Comparison of ENCODE assay signal across 9 mouse cellular contexts in genomic region chr12:86911482-86911931, GRCm38 (mm10). TPM values are rescaled to one million over a fixed set of nuclear protein-coding genes. Genes with fewer than 3 reads are reported as not detected.
DNase-seq lines count a peak whose midpoint lies in the region; ATAC-seq and TF ChIP-seq lines count a peak whose summit lies in the region.
"Had no signal": no experiment of that assay in that cellular context is flagged by ENCODE, and none has a peak within 500 bp of the region (broad histone marks: within the 10 kb centered on the region; RNA-seq: fewer than 3 reads in every experiment).

No protein-coding gene starts in this region.

- H3K4me1 ChIP-seq in intestine, embryonic 14.5 days (replicated peaks; ENCODE audit: control insufficient read depth, insufficient read depth, low read length), result peaks cover 21% of the 10 kb centered on the region
- 0 out of 2 replicates have a peak, but pooled peaks cover 3% of the 10 kb centered on the region for H3K4me1 ChIP-seq in intestine, postnatal 0 days (replicated peaks; ENCODE audit: control insufficient read depth, insufficient read depth, low read length)
- peaks cover 51% of the 10 kb centered on the region for H3K4me1 ChIP-seq in forebrain, embryonic 10.5 days

- no peak overlapping the region for H3K4me3 ChIP-seq in intestine, embryonic 14.5 days (ENCODE audit: low read depth, low read length)
- H3K4me3 ChIP-seq in intestine, postnatal 0 days (ENCODE audit: low read depth, low read length), result no peak overlapping the region
- 0 out of 2 replicates have a peak overlapping the region, but pooled peaks have one; percentile 2 for H3K4me3 ChIP-seq in forebrain, embryonic 10.5 days

- no peak overlapping the region for H3K4me2 ChIP-seq in intestine, embryonic 14.5 days (ENCODE audit: low read length)
- no peak overlapping the region for H3K4me2 ChIP-seq in intestine, postnatal 0 days (replicated peaks; ENCODE audit: low read depth)

- ATAC-seq in intestine, embryonic 14.5 days (replicated peaks; ENCODE audit: low FRiP score, low TSS enrichment, low read depth), result peak; percentile 44
- ATAC-seq in intestine, postnatal 0 days, result no peak
- no peak for ATAC-seq in monocyte, adult 5-6 weeks (replicated peaks; ENCODE audit: insufficient number of reproducible peaks, low FRiP score, low TSS enrichment, poor library complexity, severe bottlenecking)

- H3K36me3 ChIP-seq in intestine, embryonic 14.5 days (ENCODE audit: control insufficient read depth, insufficient read depth, low read length), result no peaks in the 10 kb centered on the region
- no peaks in the 10 kb centered on the region for H3K36me3 ChIP-seq in intestine, postnatal 0 days (ENCODE audit: control insufficient read depth, insufficient read depth)
- H3K36me3 ChIP-seq in forebrain, embryonic 10.5 days (replicated peaks), result no peaks in the 10 kb centered on the region
- H3K36me3 ChIP-seq: G1E had no signal

- peak; percentile 70 for DNase-seq in intestine, embryonic 14.5 days (ENCODE audit: low spot score)
- peak; percentile 30 for DNase-seq in forebrain, embryonic 10.5 days (ENCODE audit: extremely low spot score, low spot score)
- peak; percentile 60 to 68 for DNase-seq in layer of hippocampus, postnatal 25 days (ENCODE audit: extremely low spot score in 1 of 2, low spot score in 1 of 2)
- peak; percentile 95 for DNase-seq in retina, postnatal 1 day
- no peak for DNase-seq in ovary, adult 18-20 months (ENCODE audit: low spot score)
- no peak for DNase-seq in thymus, postnatal 36 days

- no peaks in the 10 kb centered on the region for H3K9me3 ChIP-seq in intestine, embryonic 14.5 days (ENCODE audit: control insufficient read depth, low read length)
- H3K9me3 ChIP-seq in intestine, postnatal 0 days (ENCODE audit: control insufficient read depth), result no peaks in the 10 kb centered on the region
- no peaks in the 10 kb centered on the region for H3K9me3 ChIP-seq in forebrain, embryonic 10.5 days
- H3K9me3 ChIP-seq: G1E had no signal

- no peak overlapping the region for H3K9ac ChIP-seq in intestine, embryonic 14.5 days (ENCODE audit: low read length)
- H3K9ac ChIP-seq in intestine, postnatal 0 days (ENCODE audit: low read depth, low read length), result no peak overlapping the region

- H3K27me3 ChIP-seq in intestine, embryonic 14.5 days (replicated peaks; ENCODE audit: control insufficient read depth, insufficient read depth, low read length), result no peaks in the 10 kb centered on the region
- no peaks in the 10 kb centered on the region for H3K27me3 ChIP-seq in intestine, postnatal 0 days (replicated peaks; ENCODE audit: control insufficient read depth, insufficient read depth, low read length)
- H3K27me3 ChIP-seq in forebrain, embryonic 10.5 days (ENCODE audit: poor library complexity, severe bottlenecking), result peaks cover 70% of the 10 kb centered on the region

- WGBS in intestine, embryonic 14.5 days, result 46% methylated on average over 10 of the region's 10 CpGs
- 43% methylated on average over 10 of the region's 10 CpGs for WGBS in intestine, postnatal 0 days
- WGBS in forebrain, embryonic 10.5 days, result 51% methylated on average over 10 of the region's 10 CpGs

- no peak for TF ChIP-seq CTCF in intestine, postnatal 0 days (IDR thresholded peaks at IDR 0.05; ENCODE audit: low read depth)

- no peak overlapping the region for H3K27ac ChIP-seq in intestine, embryonic 14.5 days (ENCODE audit: low read depth)
- no peak overlapping the region for H3K27ac ChIP-seq in intestine, postnatal 0 days (ENCODE audit: low read depth, low read length)
- peak overlapping the region; percentile 73 for H3K27ac ChIP-seq in forebrain, embryonic 10.5 days

RNA-seq across cellular contexts. Expression of gene Irf2bpl, which starts 26.9 kb away (rescaled TPM):
- polyA plus RNA-seq in intestine, embryonic 14.5 days (2014; fragmentation: Nextera tagmentation; extraction: Ambion mirVana), result 16.3 and 18.4 TPM in 2 replicates
- 10.0 and 10.7 TPM in 2 replicates for polyA plus RNA-seq in intestine, postnatal 0 days (2015; fragmentation: Nextera tagmentation; extraction: Ambion mirVana)
- polyA plus RNA-seq in forebrain, embryonic 10.5 days (2016; fragmentation: Nextera tagmentation; extraction: Ambion mirVana), result 20.5 and 22.6 TPM in 2 replicates
- total RNA-seq in layer of hippocampus, postnatal 25 days (2021), result 10 to 100 TPM; 68.0 to 70.8 TPM
- total RNA-seq in monocyte, adult 5-6 weeks (2017), result 15.1 to 32.7 TPM (median 18.2 TPM) in 3 replicates

RNA-seq across cellular contexts. Expression of gene Cipc, which starts 35.3 kb away (rescaled TPM):
- polyA plus RNA-seq in intestine, embryonic 14.5 days (2014; fragmentation: Nextera tagmentation; extraction: Ambion mirVana), result 16.3 and 16.9 TPM in 2 replicates
- 3.2 and 3.8 TPM in 2 replicates for polyA plus RNA-seq in intestine, postnatal 0 days (2015; fragmentation: Nextera tagmentation; extraction: Ambion mirVana)
- 39.1 and 40.4 TPM in 2 replicates for polyA plus RNA-seq in forebrain, embryonic 10.5 days (2016; fragmentation: Nextera tagmentation; extraction: Ambion mirVana)
- total RNA-seq in layer of hippocampus, postnatal 25 days (2021), result 10 to 100 TPM; 62.0 to 74.2 TPM
- total RNA-seq in monocyte, adult 5-6 weeks (2017), result 25.1 to 34.7 TPM (median 25.9 TPM) in 3 replicates

Comparison
In these comparisons a context has a peak if more than half of its experiments do, and no peak if none do; other contexts are left out.
1. DNase-seq: peak in intestine, embryonic 14.5 days (single experiment), forebrain, embryonic 10.5 days (single experiment), layer of hippocampus, postnatal 25 days (2 of 2) and retina, postnatal 1 day (single experiment); none in ovary, adult 18-20 months (single experiment) and thymus, postnatal 36 days (0 of 2).